Mouse (Mus musculus): ENCODE measurements around the gene Snw1. TPM values are rescaled to one million over a fixed set of nuclear protein-coding genes. Genes with fewer than 3 reads are reported as not detected.

Gene Snw1
- 87.4 TPM for total RNA-seq (2023)

GRCm38 (mm10) chr12:87471964-87472786 is at the start of gene Snw1:
Gene Snw1 (minus strand): TSS chr12:87472274.

DNA sequence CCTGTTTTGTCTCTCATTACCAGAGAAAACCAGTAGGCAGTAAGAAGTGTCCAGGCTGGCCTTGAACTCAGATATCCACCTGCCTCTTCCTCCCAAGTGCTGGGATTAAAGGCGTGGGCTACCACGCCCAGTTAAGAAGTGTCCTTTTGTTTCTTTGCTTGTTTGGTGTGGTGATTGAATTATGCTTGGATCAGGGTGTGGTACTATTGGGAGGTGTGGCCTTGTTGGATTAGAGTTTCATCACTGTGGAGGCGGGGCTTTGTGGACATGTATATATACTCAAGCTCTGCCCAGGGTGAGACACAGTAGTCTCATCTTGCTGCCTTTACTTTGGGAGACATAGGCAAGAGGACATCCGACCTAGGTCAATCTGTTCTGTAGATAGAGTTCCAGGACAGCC is 41.9 kb upstream of the Snw1 start, which contains the start of gene Gm8300:
Gene Gm8300, plus strand, starts transcription at position 301 of the 400 bp plus-strand sequence.

GRCm38 (mm10) chr12:87494421-87494820 is 22.3 kb upstream of the Snw1 start, which contains the start of gene Gm5788:
Gene Gm5788 (plus strand): TSS chr12:87494721.

DNA sequence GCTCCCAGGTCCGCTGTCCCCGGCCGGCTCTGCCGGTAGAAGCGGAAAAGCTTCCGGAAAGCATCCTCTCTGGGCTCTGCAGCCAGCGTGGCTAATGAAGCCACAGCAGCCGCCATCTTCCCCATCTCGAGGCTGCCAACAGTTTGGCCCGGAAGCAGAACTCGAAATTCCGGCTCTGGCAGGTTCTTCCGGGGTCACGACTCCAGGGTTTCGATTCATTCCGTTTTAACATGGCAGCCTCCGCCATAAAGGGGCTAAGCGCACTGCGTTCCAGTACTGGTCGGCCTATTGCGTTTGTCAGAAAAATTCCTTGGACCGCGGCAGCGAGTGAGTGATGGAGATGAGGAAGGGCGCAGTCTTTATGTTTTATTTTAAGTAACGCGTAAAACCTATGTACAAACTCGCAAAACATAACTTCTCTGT is 28.4 kb downstream of the Snw1 start, which contains the start of the genes Slirp and Alkbh1:
Gene Slirp, plus strand, starts transcription at position 197 of the 423 bp plus-strand sequence.
Gene Alkbh1, minus strand, starts transcription at position 318 of the 423 bp plus-strand sequence.

Other genes with a start within 250 kb of the Snw1 start
- gene Noxred1, start 233.5 kb downstream of the Snw1 start, total RNA-seq (2023): 1.6 TPM
- 27.3 TPM for gene Vipas39, start 206.0 kb downstream of the Snw1 start, total RNA-seq (2023)
- gene Ahsa1, start 205.8 kb downstream of the Snw1 start, total RNA-seq (2023): 104 TPM
- gene Ism2, start 172.6 kb downstream of the Snw1 start, total RNA-seq (2023): not detected
- gene Sptlc2, start 83.9 kb downstream of the Snw1 start, total RNA-seq (2023): 82.5 TPM
- gene Slirp, start 28.4 kb downstream of the Snw1 start, total RNA-seq (2023): 30.9 TPM
- gene Alkbh1, start 28.3 kb downstream of the Snw1 start, total RNA-seq (2023): 97.2 TPM
- gene Gm5788, start 22.4 kb upstream of the Snw1 start, total RNA-seq (2023): not detected
- not detected for gene Gm8300, start 42.0 kb upstream of the Snw1 start, total RNA-seq (2023)
- not detected for gene Oog1, start 130.4 kb upstream of the Snw1 start, total RNA-seq (2023)
- gene Gm4027, start 146.6 kb upstream of the Snw1 start, total RNA-seq (2023): not detected
- gene Gm16381, start 172.3 kb upstream of the Snw1 start, total RNA-seq (2023): not detected